Mouse (Mus musculus): ENCODE measurements around the gene Hist1h2bh. TPM values are rescaled to one million over a fixed set of nuclear protein-coding genes. Genes with fewer than 3 reads are reported as not detected.

Gene Hist1h2bh
- polyA plus RNA-seq, 2 experiments = 1.4 to 6.7 TPM

DNA sequence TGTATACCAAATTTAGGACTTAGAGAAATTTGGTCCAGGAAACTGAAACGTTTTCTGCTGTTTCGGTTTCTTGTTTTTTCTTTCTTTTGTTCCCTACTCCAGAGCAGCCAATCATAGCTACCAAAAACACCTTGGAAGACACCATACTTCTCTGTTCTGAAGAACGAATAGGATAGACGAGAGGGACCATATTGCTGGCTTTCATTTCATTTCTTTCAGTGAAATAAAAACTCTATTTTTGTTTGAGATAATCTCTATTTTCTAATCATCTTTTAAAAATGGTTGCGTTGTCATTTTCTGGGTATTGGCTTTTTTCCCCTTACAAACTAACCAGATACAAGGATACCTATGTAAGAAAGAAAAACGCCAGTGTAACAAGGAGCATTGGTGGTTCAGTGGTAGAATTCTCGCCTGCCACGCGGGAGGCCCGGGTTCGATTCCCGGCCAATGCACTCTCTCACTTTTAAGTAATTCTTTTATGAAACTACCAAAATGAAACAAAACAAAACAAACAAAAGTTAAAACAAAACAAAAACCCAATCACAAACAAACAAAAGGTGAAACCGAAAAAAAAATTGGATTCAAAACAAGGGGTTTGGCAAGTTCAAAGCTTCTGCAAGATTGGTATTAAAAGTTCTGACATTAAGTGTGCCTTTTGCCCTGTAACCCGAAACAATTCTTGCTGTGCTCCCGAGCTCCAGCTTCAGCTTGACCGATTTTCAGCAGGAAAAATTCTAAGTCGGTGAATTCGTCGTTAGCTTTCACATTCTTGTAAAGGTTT lies 26.2 kb downstream of the Hist1h2bh start:
- H3K9ac ChIP-seq (replicated peaks) = peak overlapping the region; percentile 66
- H3K36me3 ChIP-seq (replicated peaks; ENCODE audit: control insufficient read depth, insufficient read depth, low read depth) = no peaks in the 10 kb centered on the region
- WGBS (ENCODE audit: insufficient replicate concordance) = under 1% methylated on average over 19 of the region's 19 CpGs
- peak; percentile 51 for TF ChIP-seq EP300 (IDR thresholded peaks at IDR 0.05; ENCODE audit: low read depth)
- no peak for TF ChIP-seq CTCF (IDR thresholded peaks at IDR 0.05; ENCODE audit: low read depth)
- H3K4me3 ChIP-seq (ENCODE audit: insufficient read depth in 1 of 2, low read depth in 2 of 2, low read length in 2 of 2) = peak overlapping the region; percentile 64 to 76
- peak; percentile 64 for ATAC-seq (ENCODE audit: insufficient read depth)
- H3K4me1 ChIP-seq (replicated peaks; ENCODE audit: control insufficient read depth in 2 of 2, insufficient read depth in 2 of 2, low read length in 1 of 2) = peaks cover 7 to 17% of the 10 kb centered on the region in 2 experiments
- H3K27ac ChIP-seq = peak overlapping the region; percentile 77
- DNase-seq (ENCODE audit: low read depth in 3 of 3, low spot score in 3 of 3) = peak in 1 of 3 experiments; percentile 67
- H3K9me3 ChIP-seq (ENCODE audit: control insufficient read depth, low read length) = no peaks in the 10 kb centered on the region
- no peaks in the 10 kb centered on the region for H3K27me3 ChIP-seq (ENCODE audit: control insufficient read depth, insufficient read depth, low read length)
- H3K4me2 ChIP-seq (ENCODE audit: low read depth) = peak overlapping the region; percentile 99

DNA sequence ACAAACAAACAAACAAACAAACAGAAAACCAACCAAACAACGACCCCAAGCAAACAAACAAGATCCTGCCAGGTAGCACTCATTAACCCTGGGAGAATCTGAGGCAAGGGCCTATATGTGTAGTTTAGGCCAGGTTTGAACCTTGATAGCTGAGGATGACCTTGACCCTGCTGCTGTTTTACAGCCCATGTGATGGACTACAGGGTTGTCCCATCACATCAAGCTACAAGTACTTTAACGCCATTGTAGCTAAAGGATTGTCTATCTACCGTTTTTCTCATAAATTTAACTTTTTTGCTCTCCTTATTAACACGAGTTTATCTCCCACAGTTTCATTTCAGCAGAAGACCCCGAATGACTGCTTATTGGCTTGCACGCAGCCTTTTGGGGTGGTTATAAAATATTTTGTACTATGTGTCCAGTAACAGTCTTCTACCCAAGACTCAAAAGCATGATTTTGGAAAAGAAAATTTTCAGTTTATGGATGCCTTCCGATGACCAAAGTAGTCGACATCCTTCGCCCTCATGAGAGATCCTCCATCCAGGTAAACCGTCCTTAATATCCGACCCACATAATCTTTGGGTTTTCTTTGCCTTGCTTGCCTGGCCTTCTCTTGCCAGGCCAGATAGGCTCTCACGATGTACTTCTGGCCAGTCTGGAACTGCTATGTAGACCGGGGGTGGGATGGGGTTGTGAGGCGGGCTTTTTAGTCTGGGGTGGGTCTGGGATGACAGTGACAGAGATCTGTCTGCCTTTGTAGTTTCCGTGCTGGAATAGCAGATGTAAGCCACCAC lies 27.2 kb downstream of the Hist1h2bh start:
- Histone ChIP-seq H3K9me3 (ENCODE audit: control insufficient read depth, low read length) (no peaks in the 10 kb centered on the region), H3K36me3 (replicated peaks; ENCODE audit: control insufficient read depth, insufficient read depth, low read depth) (no peaks in the 10 kb centered on the region), H3K4me3 (ENCODE audit: insufficient read depth in 1 of 2, low read depth in 2 of 2, low read length in 2 of 2) (peak overlapping the region; percentile 39 to 64; a peak in 3 of 4 replicates), H3K27ac (no peak overlapping the region), H3K27me3 (ENCODE audit: control insufficient read depth, insufficient read depth, low read length) (no peaks in the 10 kb centered on the region), H3K4me1 (replicated peaks; ENCODE audit: control insufficient read depth in 2 of 2, insufficient read depth in 2 of 2, low read length in 1 of 2) (peaks cover 3 to 19% of the 10 kb centered on the region in 2 experiments), H3K9ac (replicated peaks) (peak overlapping the region; percentile 50), H3K4me2 (ENCODE audit: low read depth) (peak overlapping the region; percentile 99)
- DNase-seq (ENCODE audit: low read depth in 3 of 3, low spot score in 3 of 3) (no peak), ATAC-seq (ENCODE audit: insufficient read depth) (no peak)
- no peak for TF ChIP-seq EP300 (IDR thresholded peaks at IDR 0.05; ENCODE audit: low read depth)
- no peak for TF ChIP-seq CTCF (IDR thresholded peaks at IDR 0.05; ENCODE audit: low read depth)
- WGBS (ENCODE audit: insufficient replicate concordance) = 52% methylated on average over 15 of the region's 15 CpGs

DNA sequence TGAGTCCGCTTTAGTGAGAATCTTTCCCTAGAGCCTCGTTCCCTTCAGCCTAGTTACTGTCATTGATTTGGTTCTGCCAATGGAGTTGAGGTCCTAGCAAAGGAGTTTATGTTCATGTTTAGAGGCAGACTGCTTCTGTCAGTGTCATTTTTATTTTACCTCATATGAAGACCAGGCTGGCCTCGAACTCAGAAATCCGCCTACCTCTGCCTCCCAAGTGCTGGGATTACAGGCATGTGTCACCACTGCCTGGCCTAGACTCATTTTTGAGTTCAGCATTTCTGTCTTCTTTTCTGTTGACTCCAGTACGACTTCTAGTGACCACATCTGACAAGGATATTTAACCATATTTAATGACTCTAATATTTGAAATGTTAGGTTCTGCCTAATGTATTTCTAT lies 27.9 kb downstream of the Hist1h2bh start:
- no peak for TF ChIP-seq CTCF (IDR thresholded peaks at IDR 0.05; ENCODE audit: low read depth)
- TF ChIP-seq EP300 (IDR thresholded peaks at IDR 0.05; ENCODE audit: low read depth) = no peak
- no peaks in the 10 kb centered on the region for H3K27me3 ChIP-seq (ENCODE audit: control insufficient read depth, insufficient read depth, low read length)
- H3K36me3 ChIP-seq (replicated peaks; ENCODE audit: control insufficient read depth, insufficient read depth, low read depth) = no peaks in the 10 kb centered on the region
- no peak overlapping the region for H3K27ac ChIP-seq
- 62% methylated on average over 5 of the region's 5 CpGs for WGBS (ENCODE audit: insufficient replicate concordance)
- no peaks in the 10 kb centered on the region for H3K9me3 ChIP-seq (ENCODE audit: control insufficient read depth, low read length)
- no peak for ATAC-seq (ENCODE audit: insufficient read depth)
- DNase-seq (ENCODE audit: low read depth in 3 of 3, low spot score in 3 of 3) = no peak
- peaks cover 0 to 18% of the 10 kb centered on the region in 2 experiments; a peak in 3 of 4 replicates for H3K4me1 ChIP-seq (replicated peaks; ENCODE audit: control insufficient read depth in 2 of 2, insufficient read depth in 2 of 2, low read length in 1 of 2)
- no peak overlapping the region for H3K9ac ChIP-seq (replicated peaks)
- H3K4me2 ChIP-seq (ENCODE audit: low read depth) = no peak overlapping the region
- no peak overlapping the region for H3K4me3 ChIP-seq (ENCODE audit: insufficient read depth in 1 of 2, low read depth in 2 of 2, low read length in 2 of 2)

DNA sequence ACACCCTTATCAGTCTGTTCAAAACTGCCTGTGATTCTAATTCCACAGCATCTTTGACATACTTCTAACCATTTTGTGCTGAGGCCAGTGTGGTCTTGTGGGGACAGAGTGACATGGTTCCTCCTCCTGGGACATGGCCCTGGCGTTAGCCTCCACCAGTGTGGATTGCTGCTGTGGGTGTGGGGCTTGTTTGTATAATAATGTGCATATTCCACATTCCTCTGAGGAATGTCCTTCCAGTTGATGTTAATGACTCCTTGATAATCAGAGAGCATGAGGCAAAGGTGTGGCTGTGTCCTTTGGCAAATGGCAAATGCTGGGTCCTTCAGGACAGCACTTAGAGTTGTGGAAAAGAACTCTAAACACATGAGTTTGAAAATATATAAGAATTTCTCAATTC lies 29.7 kb downstream of the Hist1h2bh start:
- no peak for ATAC-seq (ENCODE audit: insufficient read depth)
- no peak overlapping the region for H3K4me3 ChIP-seq (ENCODE audit: insufficient read depth in 1 of 2, low read depth in 2 of 2, low read length in 2 of 2)
- no peaks in the 10 kb centered on the region for H3K9me3 ChIP-seq (ENCODE audit: control insufficient read depth, low read length)
- H3K4me1 ChIP-seq (replicated peaks; ENCODE audit: control insufficient read depth in 2 of 2, insufficient read depth in 2 of 2, low read length in 1 of 2) = peaks cover 0 to 10% of the 10 kb centered on the region in 2 experiments; a peak in 2 of 4 replicates
- H3K27ac ChIP-seq = no peak overlapping the region
- no peak for DNase-seq (ENCODE audit: low read depth in 3 of 3, low spot score in 3 of 3)
- H3K9ac ChIP-seq (replicated peaks) = no peak overlapping the region
- no peaks in the 10 kb centered on the region for H3K27me3 ChIP-seq (ENCODE audit: control insufficient read depth, insufficient read depth, low read length)
- TF ChIP-seq EP300 (IDR thresholded peaks at IDR 0.05; ENCODE audit: low read depth) (no peak), CTCF (IDR thresholded peaks at IDR 0.05; ENCODE audit: low read depth) (no peak)
- no peak overlapping the region for H3K4me2 ChIP-seq (ENCODE audit: low read depth)
- 81% methylated on average over 1 of the region's 1 CpGs for WGBS (ENCODE audit: insufficient replicate concordance)
- H3K36me3 ChIP-seq (replicated peaks; ENCODE audit: control insufficient read depth, insufficient read depth, low read depth) = no peaks in the 10 kb centered on the region

DNA sequence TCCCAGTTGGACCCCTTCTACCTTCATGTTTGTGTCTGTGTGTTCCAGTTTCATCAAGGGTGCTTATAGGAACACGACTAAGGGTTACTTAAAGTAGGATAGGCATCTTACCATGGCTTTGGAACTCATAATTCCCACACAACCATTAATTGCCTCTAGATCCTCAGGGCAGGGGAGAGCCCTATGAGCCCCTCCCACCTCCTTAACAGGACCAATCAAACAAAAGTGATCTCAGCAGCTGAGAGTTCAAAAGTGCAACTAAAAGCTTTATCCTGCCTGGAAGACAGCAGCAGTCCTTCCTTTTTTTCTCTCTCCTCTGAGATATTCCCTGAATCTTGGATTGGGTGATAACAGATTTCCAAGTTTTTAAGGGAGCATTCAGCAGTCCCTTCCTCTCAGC lies 33.1 kb downstream of the Hist1h2bh start:
- Histone ChIP-seq H3K27me3 (ENCODE audit: control insufficient read depth, insufficient read depth, low read length) (no peaks in the 10 kb centered on the region), H3K4me1 (replicated peaks; ENCODE audit: control insufficient read depth in 2 of 2, insufficient read depth in 2 of 2, low read length in 1 of 2) (peaks cover 16 to 18% of the 10 kb centered on the region in 2 experiments), H3K27ac (no peak overlapping the region), H3K9ac (replicated peaks) (no peak overlapping the region), H3K36me3 (replicated peaks; ENCODE audit: control insufficient read depth, insufficient read depth, low read depth) (no peaks in the 10 kb centered on the region), H3K4me2 (ENCODE audit: low read depth) (no peak overlapping the region), H3K9me3 (ENCODE audit: control insufficient read depth, low read length) (no peaks in the 10 kb centered on the region), H3K4me3 (ENCODE audit: insufficient read depth in 1 of 2, low read depth in 2 of 2, low read length in 2 of 2) (no peak overlapping the region)
- 39% methylated on average over 1 of the region's 1 CpGs for WGBS (ENCODE audit: insufficient replicate concordance)
- DNase-seq (ENCODE audit: low read depth in 3 of 3, low spot score in 3 of 3) (no peak), ATAC-seq (ENCODE audit: insufficient read depth) (no peak)
- TF ChIP-seq CTCF (IDR thresholded peaks at IDR 0.05; ENCODE audit: low read depth) = no peak
- TF ChIP-seq EP300 (IDR thresholded peaks at IDR 0.05; ENCODE audit: low read depth) = no peak
